Mouse (Mus musculus) common myeloid progenitor, adult 5-6 weeks (primary cell): ENCODE measurements around the gene Itih3. TPM values are rescaled to one million over a fixed set of nuclear protein-coding genes. Genes with fewer than 3 reads are reported as not detected.

Experiments used
- ATAC-seq: replicated peaks from 2 replicates; pipeline ENCODE4 v1.8.0; 2016; ENCODE audit warnings: low read depth, mild to moderate bottlenecking, moderate TSS enrichment, inconsistent platforms; ENCODE audit not compliant: poor library complexity, severe bottlenecking
- total RNA-seq: library from RNA; stranded (forward); fragments of 200-1000, 187-1606 nt; gene quantifications from 2 replicates; pipeline ENCODE4 v1.2.3, GENCODE M21; 2017

Gene Itih3
- total RNA-seq = not detected in 2 replicates

DNA sequence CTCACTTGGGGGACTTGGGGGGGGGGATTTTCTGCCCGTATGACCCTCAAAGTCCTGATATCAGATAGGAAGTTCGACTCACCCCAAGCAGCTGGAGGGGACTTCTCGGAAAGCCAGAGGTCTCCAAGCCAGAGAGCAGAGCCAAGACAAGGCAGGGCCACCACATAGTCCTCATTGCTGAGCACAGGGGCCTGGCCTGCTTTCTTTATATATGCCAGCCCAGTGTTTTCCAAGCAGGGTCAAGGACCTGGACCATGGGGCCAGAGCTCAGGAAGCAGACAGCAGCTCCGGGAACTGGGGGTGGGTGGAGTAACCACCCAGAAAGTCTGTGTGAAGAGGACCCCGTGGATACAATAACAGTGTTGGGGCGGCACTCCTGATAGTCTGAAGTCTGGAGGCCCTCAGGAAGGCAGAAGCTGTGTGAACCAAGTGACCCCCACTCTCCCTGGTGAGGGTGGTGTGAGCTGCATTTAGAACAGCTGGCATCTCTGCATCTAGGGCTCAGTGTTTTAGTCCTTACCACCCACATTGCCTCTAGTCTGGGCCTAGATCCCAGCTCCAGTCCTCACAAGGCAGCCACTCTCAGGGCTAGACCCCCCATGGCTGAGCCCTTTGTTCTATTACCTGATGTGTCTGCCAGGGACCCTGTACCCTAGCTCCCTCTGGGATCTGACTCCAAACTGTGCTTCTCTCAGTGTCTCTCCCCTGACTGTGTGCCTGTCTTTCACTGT lies at the start of gene Itih3:
TSS of gene Itih3 (minus strand) at position 386 of the 731 bp plus-strand sequence.
- no peak for ATAC-seq

DNA sequence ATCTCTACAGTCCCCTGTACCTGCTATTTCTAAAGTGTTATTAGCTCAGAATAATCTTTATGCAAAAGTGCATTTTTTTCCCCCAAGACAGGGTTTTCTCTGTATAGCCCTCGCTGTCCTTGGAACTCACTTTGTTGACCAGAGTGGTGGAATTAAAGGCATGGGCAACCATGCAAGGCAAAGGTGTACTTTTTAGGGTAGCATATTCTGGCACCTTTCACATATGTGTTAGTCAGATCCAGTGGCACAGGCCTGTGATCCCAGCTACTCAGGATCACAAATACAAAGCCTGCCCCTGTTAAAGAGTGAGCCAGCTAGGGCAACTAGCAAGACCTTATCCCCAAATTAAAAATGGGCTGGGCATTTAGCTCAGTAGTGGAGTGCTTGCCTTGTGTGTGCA lies 36.8 kb upstream of the Itih3 start:
- ATAC-seq = no peak

DNA sequence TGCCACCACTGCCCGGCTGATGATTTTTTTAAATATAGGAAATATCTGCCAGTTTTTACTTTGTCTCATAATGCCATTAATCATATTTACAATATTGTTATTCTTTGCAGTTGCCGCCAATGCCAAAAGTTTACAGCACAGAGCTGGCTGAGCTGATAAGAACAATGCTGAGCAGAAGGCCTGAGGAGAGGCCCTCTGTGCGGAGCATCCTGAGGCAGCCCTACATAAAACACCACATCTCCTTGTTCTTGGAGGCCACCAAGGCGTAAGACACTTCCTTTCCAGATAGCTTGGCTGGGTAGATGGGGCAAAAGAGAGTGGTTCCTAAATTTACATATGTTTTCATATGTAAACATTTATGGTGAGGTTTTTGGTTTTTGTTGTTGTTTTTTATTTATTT lies 35.5 kb upstream of the Itih3 start:
- ATAC-seq = no peak

DNA sequence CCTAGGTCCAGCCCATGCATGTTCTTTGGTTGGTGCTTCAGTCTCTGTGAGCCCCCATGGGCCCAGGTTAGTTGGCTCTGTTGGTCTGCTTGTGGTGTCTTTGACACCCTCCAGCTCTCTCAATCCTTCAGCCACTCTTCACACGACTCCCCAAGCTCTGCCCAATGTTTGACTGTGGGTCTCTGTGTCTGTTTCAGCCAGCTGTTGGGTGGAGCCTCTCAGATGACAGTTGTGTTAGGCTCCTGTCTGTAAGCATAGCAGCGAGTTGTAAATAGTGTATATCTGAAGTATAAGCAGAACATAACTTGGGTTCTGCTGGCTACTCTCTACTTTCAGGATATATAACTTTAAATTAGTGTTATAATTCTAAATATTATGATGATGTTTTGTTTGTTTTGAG lies 35.0 kb upstream of the Itih3 start:
- ATAC-seq = no peak

DNA sequence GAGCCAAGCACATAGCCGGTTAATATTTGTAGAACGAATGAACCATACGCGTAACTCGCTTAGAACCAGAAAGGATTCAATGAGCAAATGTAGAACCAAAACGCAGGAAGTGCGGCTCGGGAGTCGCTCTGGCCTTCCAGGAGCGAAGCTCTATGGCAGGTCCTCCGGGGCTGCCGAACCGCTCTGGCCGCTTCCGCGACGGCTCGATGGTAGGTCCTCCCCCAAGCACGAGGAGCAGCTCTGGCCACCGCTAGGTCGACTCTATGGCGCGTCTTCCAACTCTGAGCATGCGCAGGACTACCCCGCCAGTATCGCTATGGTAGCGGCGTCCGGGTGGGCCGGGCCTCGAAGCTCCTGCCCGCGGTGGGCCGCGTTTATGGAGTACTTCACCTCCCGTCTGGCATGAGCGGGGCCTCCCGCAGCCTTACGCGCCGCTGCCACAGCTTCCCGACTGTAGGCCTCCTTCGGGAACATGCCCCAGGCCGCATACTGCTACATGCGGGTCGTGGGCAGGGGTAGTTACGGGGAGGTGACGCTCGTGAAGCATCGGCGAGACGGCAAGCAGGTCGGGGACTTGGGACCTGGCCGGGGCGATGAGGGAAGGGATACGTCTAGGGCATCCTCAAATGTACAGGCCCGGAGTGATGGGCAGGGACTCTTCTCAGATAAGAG lies 27.7 kb upstream of the Itih3 start, which contains the start of gene Nek4:
TSS of gene Nek4 (plus strand) at position 224 of the 672 bp plus-strand sequence.
- peak; percentile 98 for ATAC-seq

DNA sequence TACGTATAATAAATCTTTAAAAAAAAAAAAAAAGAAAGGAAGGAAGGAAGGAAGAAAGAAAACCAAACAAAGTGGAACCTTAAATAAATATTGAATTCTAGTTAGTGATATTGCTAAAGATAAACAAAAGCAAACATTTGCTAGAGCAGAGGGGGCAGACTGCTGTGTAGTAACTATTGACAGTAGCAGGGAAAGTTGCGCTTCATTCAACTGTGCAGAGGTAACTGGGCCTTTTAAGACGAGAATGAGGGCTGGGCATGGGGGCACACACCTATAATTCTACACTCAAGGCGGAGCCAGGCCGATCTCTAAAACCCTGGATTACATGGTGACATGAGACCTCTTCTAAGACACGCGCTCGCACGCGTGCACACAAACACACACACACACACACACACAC lies 26.4 kb upstream of the Itih3 start:
- no peak for ATAC-seq

DNA sequence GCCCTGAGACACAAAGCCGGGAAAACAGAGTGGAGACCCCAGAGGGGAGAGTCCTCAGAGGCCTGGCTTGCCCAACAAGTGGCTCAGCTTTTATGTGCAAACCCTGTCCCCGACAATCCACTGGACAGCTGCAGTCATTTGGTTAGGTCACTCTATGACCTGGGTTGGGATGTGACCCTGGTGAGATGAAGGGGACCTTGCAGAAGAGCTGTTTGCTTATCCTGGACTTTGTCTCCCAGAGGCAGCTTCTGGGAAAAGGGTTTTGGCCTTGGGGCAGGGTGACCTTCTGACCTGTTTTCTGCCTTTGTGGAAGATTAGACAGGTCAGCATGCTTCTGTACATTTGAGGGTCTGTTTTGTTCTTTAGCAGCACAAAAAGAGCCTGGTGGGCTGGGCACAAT lies 21.2 kb upstream of the Itih3 start:
- no peak for ATAC-seq

DNA sequence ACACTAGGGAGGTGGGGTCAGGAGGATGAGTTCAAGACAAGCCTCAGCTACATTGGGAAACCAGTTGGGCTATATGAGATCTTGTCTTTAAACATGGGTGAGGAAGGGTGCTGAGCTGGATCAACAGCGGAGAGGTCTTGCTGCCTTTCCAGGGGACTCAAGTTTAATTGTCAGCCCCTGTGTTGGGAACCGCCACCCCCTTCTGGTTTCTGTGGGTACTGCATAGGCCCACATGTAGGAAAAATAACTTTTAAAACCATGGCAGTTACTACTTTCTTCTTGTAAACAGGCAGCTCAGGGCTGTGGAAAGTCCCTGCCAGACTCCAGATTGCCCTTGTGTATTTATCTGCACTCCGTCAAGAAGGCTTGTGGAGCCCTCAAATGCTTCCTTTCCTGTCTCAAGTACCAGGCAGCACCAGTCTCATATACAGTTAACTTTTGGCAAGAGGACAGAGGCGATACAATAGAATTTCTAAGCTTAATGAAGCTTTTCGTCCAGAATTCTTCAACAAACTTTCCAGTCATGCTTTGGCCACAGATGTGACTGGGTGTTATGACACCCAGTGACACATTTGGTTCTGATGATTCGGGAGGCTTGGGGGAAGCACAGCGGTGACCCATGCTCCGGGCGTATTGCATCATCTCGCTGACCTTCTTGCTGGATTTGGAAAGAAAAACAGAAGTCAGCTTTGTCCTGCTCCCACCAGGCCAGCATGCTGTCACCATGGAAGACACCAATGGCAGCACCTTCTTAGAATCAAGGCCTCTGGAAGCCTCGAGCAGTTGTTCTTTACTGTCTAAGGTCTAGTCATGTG lies 20.5 kb upstream of the Itih3 start:
- peak; percentile 75 for ATAC-seq

DNA sequence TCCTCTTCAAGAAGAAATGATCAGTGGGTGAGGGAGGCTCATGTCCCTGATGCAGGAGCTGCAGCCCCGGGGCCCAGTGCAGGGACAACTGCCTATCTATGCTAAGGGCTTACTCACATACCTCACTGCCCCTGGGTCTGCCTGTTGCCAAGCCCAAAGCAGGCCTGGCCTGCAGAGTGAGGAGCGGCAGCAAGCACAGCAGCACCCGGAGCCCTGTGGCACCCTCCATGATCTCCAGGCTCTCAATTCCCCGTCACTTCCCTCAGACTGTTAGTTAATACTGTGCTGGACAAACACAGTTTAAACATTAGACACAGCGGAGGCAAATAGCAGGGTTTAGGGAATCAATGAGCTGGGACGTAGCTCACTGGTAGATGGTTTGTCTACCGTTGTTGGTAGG lies 19.5 kb upstream of the Itih3 start, which contains the start of gene Itih1:
TSS of gene Itih1 (minus strand) at position 252 of the 400 bp plus-strand sequence.
- ATAC-seq = no peak

DNA sequence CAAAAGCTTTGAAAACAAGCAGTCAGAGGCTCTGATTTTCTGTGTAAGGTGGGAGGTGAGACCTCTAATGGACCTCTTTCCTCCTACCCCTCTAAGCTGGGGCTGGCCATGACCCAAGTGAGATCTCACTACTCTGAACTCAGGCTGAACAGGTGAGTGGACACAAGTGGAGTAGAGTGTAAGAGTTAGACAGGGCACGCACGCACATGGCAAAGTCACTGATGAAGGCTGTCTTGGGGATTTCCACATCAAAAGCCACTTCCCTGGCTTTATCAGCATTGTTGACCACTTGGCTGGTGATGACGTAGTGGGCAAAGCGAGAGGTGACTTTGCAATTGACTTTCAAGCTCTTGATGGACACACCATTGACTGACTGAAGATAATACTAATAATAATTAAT lies 18.7 kb upstream of the Itih3 start:
- ATAC-seq = no peak

DNA sequence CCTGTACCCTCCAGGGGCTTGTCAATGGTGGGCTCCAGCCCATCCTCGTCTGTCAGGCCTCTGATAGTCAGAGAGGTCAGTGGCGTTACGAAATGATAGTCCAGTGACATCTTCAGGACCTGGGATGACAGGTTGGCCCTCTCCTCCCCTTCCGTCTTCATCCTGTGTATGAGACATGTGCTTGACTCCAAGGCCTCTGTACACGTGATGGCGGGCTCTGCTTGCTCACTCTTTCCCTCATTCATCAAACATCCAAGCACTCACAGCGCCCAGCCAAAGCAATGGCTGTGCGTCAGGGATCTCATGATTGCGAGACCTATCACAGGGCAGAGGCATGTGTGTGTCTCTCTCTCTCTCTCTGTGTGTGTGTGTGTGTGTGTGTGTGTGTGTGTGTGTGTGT lies 9.8 kb upstream of the Itih3 start:
- no peak for ATAC-seq

DNA sequence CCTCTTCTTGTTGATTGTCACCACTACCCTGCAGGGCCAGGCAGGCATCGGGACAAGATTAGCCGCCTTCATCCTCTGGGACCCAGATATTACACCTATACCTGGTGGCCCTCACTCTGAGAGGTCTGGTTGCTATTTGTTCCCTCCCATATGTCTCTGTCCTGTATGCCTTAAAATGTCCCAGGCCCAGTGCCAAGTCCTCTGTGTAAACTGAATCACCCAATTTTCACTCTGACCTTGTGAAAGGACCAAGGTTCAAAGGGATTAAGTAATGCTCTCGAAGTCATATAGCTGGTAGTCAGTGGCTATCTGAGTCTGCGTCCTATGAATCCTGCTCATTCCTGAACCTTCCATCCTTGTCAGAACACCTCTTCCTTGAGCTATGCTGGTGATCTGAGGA lies 6.8 kb upstream of the Itih3 start:
- ATAC-seq = no peak

DNA sequence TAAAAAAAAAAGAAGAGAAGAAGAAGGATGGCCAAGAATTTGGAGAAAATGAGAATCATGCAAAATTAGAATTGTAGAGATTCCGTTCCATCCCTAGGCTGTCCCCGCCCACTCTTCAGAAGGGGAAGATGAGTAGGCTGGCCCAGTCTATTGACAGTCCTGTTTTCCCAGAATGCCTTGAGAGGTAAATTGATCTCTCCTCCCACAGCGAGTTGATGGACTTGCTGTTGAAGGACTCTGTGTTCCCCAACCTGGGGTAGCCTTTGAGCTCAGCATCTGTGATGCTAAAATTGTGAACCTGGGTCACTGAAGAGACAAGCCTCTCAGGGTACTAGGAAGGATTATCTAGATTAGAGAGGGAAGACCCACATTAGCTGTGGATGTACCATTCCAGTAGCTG lies 1.9 kb upstream of the Itih3 start:
- no peak for ATAC-seq

DNA sequence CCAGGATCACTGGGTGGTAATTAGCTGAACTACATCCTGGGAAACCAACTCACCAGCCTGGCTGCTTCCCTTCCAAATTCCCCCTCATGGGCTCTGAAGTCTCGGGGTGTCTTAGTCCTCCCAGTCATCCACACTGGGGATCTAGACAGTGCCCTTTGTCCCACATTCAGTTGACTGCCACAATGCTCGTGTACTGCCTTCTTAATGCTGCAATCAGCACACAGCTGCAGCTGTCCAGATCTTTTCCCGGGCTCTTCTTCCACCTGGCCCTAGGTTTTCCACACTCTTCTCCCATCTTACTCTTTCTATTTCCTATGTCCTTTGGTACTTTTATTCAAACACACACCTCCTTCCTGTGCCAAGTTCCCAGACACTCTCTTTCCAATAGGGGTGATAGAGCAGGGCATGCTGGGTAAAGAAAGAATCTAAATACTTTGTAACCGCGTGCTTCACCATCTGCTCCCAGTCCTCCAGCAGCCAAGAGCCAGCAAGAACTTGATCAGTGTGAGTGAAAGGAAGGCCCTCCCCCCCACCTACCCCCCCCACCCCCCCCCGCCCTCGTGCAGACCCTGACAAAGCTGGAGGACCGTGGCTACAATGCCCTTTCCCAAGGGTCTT lies 1.4 kb downstream of the Itih3 start:
- ATAC-seq = no peak

DNA sequence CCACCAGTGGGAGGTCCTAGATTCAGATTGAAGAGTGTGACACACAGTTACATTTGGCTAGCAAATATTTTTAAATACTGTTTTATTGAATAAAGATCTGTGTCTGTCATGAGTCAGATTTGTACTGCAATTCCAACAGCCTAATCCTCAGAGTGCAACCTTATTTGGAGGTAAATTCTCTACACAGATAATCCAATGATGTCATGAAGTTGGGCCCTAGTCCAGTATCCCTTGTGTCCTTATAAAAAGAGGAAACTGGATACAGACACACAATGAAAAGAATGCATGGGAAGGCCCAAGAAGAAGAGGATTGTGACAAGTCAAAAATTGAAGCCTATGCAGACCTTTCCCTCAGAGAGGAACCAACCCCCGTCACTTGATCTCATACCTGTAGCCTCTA lies 7.0 kb downstream of the Itih3 start:
- ATAC-seq = no peak

DNA sequence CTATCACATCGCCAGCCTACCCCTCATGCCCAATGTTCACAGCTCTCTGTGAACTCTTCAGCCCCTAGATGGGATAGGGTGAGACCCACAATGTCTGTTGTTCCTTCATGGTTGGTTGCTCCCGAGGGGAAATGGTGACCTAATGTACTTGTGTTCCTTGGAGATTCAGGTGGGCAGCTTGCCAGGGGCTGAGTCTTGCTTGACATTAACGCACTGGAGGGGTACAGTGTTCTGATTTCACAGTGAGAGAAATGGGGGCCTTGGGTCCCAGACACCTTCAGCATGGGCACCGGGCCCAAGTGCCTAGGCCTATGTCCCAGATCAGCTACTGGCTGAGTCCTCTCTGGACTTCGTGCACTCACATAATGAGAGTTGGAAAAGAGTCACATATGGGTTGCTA lies 10.2 kb downstream of the Itih3 start:
- no peak for ATAC-seq

DNA sequence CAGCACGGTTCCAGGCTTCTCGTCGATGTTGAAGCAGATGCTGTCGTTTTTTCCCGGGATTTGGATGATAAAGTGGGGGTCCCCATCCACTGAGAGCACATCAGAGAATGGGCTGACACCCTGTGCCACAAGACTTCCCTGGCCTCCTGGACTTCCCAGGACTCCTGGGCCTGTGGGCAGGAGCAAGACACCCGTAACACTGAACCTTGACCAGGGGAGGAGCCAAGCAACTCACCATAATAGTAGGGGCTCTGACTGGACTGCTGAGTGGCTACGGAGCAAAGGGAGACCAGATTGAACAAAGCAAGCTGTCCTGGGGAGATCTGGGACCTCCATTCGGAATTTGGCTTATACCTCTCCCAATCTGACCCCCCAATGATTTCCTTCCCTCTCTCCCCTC lies 10.9 kb downstream of the Itih3 start:
- ATAC-seq = no peak

DNA sequence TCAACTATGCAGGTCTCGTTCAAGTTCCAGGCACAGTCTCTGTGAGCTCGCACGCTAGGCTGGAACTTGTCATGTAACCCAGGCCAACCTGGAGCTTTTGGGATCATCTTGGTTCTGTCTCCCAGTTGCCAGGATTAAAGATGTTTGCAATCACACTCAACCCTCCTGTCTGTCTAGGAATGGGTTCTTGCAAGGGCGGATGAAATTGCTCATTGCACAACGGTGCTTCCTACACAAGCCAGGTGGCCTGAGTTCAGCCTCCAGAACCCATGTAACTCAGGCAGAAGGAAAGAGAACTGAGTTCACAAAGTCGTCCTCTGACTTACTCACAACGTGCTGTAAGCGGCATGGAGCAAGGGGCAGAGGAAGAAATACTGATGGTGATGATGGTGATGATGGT lies 12.4 kb downstream of the Itih3 start:
- no peak for ATAC-seq

DNA sequence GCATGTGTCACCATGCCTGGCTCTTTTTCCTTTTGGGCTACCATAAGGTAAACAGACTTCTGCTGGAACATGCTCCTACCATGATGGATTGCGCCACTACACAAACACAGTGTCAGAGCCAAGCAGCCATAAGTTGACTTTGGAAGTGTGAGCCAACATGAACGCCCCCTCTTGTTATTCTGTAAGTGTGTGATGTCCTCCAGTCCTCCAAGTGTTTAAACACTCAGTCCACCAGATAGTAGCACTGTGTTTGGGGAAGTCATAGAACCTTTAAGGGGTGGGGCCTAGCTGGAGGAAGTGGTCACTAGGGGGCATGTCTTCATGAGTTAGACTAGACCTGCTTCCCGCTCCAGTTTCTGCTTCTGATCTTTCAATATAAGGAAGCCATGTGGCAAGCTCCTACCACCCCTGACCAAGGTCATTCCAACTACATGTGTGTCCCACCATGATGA lies 15.7 kb downstream of the Itih3 start:
- peak; percentile 82 for ATAC-seq

DNA sequence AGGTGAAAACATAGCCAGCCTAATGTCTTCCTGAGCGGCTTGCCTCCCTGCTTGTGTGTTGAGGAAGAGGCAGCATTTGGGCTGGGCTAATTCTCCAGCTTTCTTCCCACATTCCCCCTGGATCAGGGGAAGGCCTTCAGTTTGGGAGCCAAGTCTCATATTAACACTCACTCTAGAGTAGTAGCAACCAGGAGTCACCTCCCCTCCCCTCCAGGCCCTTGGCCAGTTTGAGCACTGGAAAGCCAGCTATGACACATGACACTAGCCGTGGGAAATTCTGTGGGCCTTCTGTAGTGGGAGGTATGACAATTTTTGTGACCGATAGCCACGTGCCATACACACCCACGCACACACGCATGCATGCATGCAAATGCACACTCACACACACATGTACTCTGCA lies 17.6 kb downstream of the Itih3 start:
- ATAC-seq = no peak
